Mouse (Mus musculus) forebrain, embryonic 16.5 days (tissue): Measurements from ENCODE around the gene Sec16b. TPM values are rescaled to one million over a fixed set of nuclear protein-coding genes. Genes with fewer than 3 reads are reported as not detected.

Experiments
- polyA plus RNA-seq: library from polyadenylated mRNA; unstranded; fragments of >200 nt; fragmentation: Nextera tagmentation; extraction: Ambion mirVana; gene quantifications from 2 replicates; pipeline ENCODE4 v1.2.1, GENCODE M21; 2015

Sec16b gene
- polyA plus RNA-seq, 1 experiment from 2014 or later, result 0.62 TPM

Other genes with a start within 250 kb of the Sec16b start
- 32.9 and 37.6 TPM in 2 replicates for gene Rasal2, start 94.1 kb upstream of the Sec16b start, polyA plus RNA-seq
- 4.7 and 6.3 TPM in 2 replicates for gene Cryzl2, start 48.2 kb upstream of the Sec16b start, polyA plus RNA-seq